9 mouse cellular contexts compared by ENCODE assay signal in the genomic region with DNA sequence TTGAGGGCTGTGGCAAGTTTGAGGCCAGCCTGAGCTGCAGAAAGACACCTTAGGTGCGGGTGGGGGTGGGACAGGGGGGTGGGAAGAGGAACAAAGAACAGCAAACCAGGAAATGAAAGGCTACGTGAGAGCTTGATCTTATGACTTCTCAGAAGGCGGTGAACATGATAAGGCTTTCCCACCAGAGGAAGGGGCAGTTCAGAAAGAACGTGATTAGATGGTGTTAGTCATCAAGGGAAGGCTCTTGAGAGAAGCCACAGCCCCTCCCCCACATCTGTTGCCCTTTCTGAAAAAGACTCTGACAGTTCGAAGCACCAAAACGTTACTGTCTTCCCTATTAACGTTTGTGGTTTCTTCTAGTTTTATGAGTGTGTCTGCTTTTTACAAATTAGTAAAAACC.
DNase-seq lines count a peak whose midpoint lies in the region; ATAC-seq and TF ChIP-seq lines count a peak whose summit lies in the region.
"Had no signal": no experiment of that assay in that cellular context is flagged by ENCODE, and none has a peak within 500 bp of the region (broad histone marks: within the 10 kb centered on the region; RNA-seq: fewer than 3 reads in every experiment).

No protein-coding gene starts in this region.

- no peak for TF ChIP-seq CTCF in intestine, postnatal 0 days (IDR thresholded peaks at IDR 0.05; ENCODE audit: low read depth)

- H3K9me3 ChIP-seq in intestine, embryonic 14.5 days (ENCODE audit: control insufficient read depth, low read length): no peaks in the 10 kb centered on the region
- H3K9me3 ChIP-seq in intestine, postnatal 0 days (ENCODE audit: control insufficient read depth): no peaks in the 10 kb centered on the region
- H3K9me3 ChIP-seq in liver, embryonic 11.5 days (ENCODE audit: control insufficient read depth, low read length): no peaks in the 10 kb centered on the region
- no peaks in the 10 kb centered on the region for H3K9me3 ChIP-seq in limb, embryonic 10.5 days (replicated peaks)
- H3K9me3 ChIP-seq: heart, embryonic 13.5 days had no signal

- 0 out of 2 replicates have a peak, but pooled peaks cover 2% of the 10 kb centered on the region for H3K4me1 ChIP-seq in intestine, embryonic 14.5 days (replicated peaks; ENCODE audit: control insufficient read depth, insufficient read depth, low read length)
- H3K4me1 ChIP-seq in intestine, postnatal 0 days (replicated peaks; ENCODE audit: control insufficient read depth, insufficient read depth, low read length): no peaks in the 10 kb centered on the region
- 0 out of 2 replicates have a peak, but pooled peaks cover 3% of the 10 kb centered on the region for H3K4me1 ChIP-seq in liver, embryonic 11.5 days (replicated peaks; ENCODE audit: control insufficient read depth, insufficient read depth, low read length)
- H3K4me1 ChIP-seq in limb, embryonic 10.5 days: peaks cover 21% of the 10 kb centered on the region

- H3K4me2 ChIP-seq in intestine, embryonic 14.5 days (ENCODE audit: low read length): no peak overlapping the region
- no peak overlapping the region for H3K4me2 ChIP-seq in intestine, postnatal 0 days (replicated peaks; ENCODE audit: low read depth)
- H3K4me2 ChIP-seq in liver, embryonic 11.5 days: peak overlapping the region; percentile 13
- H3K4me2 ChIP-seq: heart, embryonic 13.5 days had no signal

- no peak overlapping the region for H3K4me3 ChIP-seq in intestine, embryonic 14.5 days (ENCODE audit: low read depth, low read length)
- no peak overlapping the region for H3K4me3 ChIP-seq in intestine, postnatal 0 days (ENCODE audit: low read depth, low read length)
- H3K4me3 ChIP-seq in liver, embryonic 11.5 days (ENCODE audit: low read depth, low read length): no peak overlapping the region
- H3K4me3 ChIP-seq in limb, embryonic 10.5 days: no peak overlapping the region
- H3K4me3 ChIP-seq: heart, embryonic 13.5 days had no signal

- no peak overlapping the region for H3K27ac ChIP-seq in intestine, embryonic 14.5 days (ENCODE audit: low read depth)
- no peak overlapping the region for H3K27ac ChIP-seq in intestine, postnatal 0 days (ENCODE audit: low read depth, low read length)
- no peak overlapping the region for H3K27ac ChIP-seq in liver, embryonic 11.5 days (ENCODE audit: low read depth, low read length)
- H3K27ac ChIP-seq in limb, embryonic 10.5 days: no peak overlapping the region
- H3K27ac ChIP-seq: heart, embryonic 13.5 days had no signal

- H3K9ac ChIP-seq in intestine, embryonic 14.5 days (ENCODE audit: low read length): no peak overlapping the region
- H3K9ac ChIP-seq in intestine, postnatal 0 days (ENCODE audit: low read depth, low read length): no peak overlapping the region
- H3K9ac ChIP-seq in liver, embryonic 11.5 days (ENCODE audit: low read depth, low read length): no peak overlapping the region
- H3K9ac ChIP-seq: heart, embryonic 13.5 days had no signal

- ATAC-seq in intestine, embryonic 14.5 days (replicated peaks; ENCODE audit: low FRiP score, low TSS enrichment, low read depth): 0 out of 2 replicates have a peak, but pooled peaks have one; percentile 60
- ATAC-seq in intestine, postnatal 0 days: no peak
- ATAC-seq in liver, embryonic 11.5 days (replicated peaks; ENCODE audit: low FRiP score): 0 out of 2 replicates have a peak, but pooled peaks have one; percentile 31

- DNase-seq in intestine, embryonic 14.5 days (ENCODE audit: low spot score): no peak
- DNase-seq in 416B (ENCODE audit: low read depth): peak; percentile 99
- peak; percentile 22 for DNase-seq in T-cell, adult 2 months (ENCODE audit: low spot score)
- DNase-seq in liver, embryonic 11.5 days (ENCODE audit: low spot score): no peak
- no peak for DNase-seq in limb, embryonic 10.5 days (ENCODE audit: low spot score)
- no peak for DNase-seq in right cerebral cortex, postnatal 10 days (ENCODE audit: low spot score in 2 of 2)
- DNase-seq in adrenal gland, postnatal 4 days (ENCODE audit: low spot score in 2 of 2): no peak

- no peaks in the 10 kb centered on the region for H3K36me3 ChIP-seq in intestine, embryonic 14.5 days (ENCODE audit: control insufficient read depth, insufficient read depth, low read length)
- no peaks in the 10 kb centered on the region for H3K36me3 ChIP-seq in intestine, postnatal 0 days (ENCODE audit: control insufficient read depth, insufficient read depth)
- no peaks in the 10 kb centered on the region for H3K36me3 ChIP-seq in liver, embryonic 11.5 days (ENCODE audit: control insufficient read depth, insufficient read depth, low read length)
- H3K36me3 ChIP-seq in limb, embryonic 10.5 days: no peaks in the 10 kb centered on the region
- H3K36me3 ChIP-seq: heart, embryonic 13.5 days had no signal

- H3K27me3 ChIP-seq in intestine, embryonic 14.5 days (replicated peaks; ENCODE audit: control insufficient read depth, insufficient read depth, low read length): no peaks in the 10 kb centered on the region
- no peaks in the 10 kb centered on the region for H3K27me3 ChIP-seq in intestine, postnatal 0 days (replicated peaks; ENCODE audit: control insufficient read depth, insufficient read depth, low read length)
- H3K27me3 ChIP-seq in liver, embryonic 11.5 days (replicated peaks; ENCODE audit: control insufficient read depth, insufficient read depth, low read length): no peaks in the 10 kb centered on the region
- no peaks in the 10 kb centered on the region for H3K27me3 ChIP-seq in limb, embryonic 10.5 days (ENCODE audit: low read depth, poor library complexity, severe bottlenecking)
- H3K27me3 ChIP-seq: heart, embryonic 13.5 days had no signal

- 27% methylated on average over 7 of the region's 7 CpGs for WGBS in intestine, embryonic 14.5 days
- 20% methylated on average over 7 of the region's 7 CpGs for WGBS in intestine, postnatal 0 days
- 12% methylated on average over 7 of the region's 7 CpGs for WGBS in liver, embryonic 11.5 days
- 19% methylated on average over 7 of the region's 7 CpGs for WGBS in limb, embryonic 10.5 days

Comparison
In these comparisons a context has a peak if more than half of its experiments do, and no peak if none do; other contexts are left out.
1. DNase-seq: peak in 416B (single experiment) and T-cell, adult 2 months (single experiment); none in intestine, embryonic 14.5 days (single experiment), liver, embryonic 11.5 days (single experiment), limb, embryonic 10.5 days (single experiment), right cerebral cortex, postnatal 10 days (0 of 2) and adrenal gland, postnatal 4 days (0 of 2).